Mouse (Mus musculus): ENCODE results near the gene Tor4a. TPM values are rescaled to one million over a fixed set of nuclear protein-coding genes. Genes with fewer than 3 reads are reported as not detected.

Tor4a gene
- total and polyA plus RNA-seq, 3 experiments, result 12.6 to 20.4 (median 15.3) TPM

GRCm38 (mm10) chr2:25151280-25151956 lies 45.3 kb downstream of the Tor4a start:
- no peak for DNase-seq (ENCODE audit: extremely low read depth)
- no peaks in the 10 kb centered on the region for H3K36me3 ChIP-seq (replicated peaks in 1 of 2; ENCODE audit: control insufficient read depth in 1 of 2, insufficient read depth in 1 of 2, low read length in 1 of 2)
- TF ChIP-seq ZNF384 (IDR thresholded peaks at IDR 0.05; ENCODE audit: low read depth, low read length) (0 out of 2 replicates have a peak, but pooled peaks have one; percentile 7), RAD21 (IDR thresholded peaks at IDR 0.05; ENCODE audit: low read depth, low read length) (no peak)
- H3K4me1 ChIP-seq (ENCODE audit: control insufficient read depth in 1 of 2, insufficient read depth in 2 of 2), result no peaks in the 10 kb centered on the region
- peaks cover 32% of the 10 kb centered on the region for H3K27me3 ChIP-seq (replicated peaks)
- H3K9ac ChIP-seq (ENCODE audit: insufficient read depth, low read depth), result no peak overlapping the region
- dilution Hi-C loops (cut with MboI; ENCODE audit: extremely low pct_ligation_motif_present, extremely low pct_unique_long_range_greater_than_20kb, low sequenced_read_pairs), result no loop called here
- no peak overlapping the region for H3K4me3 ChIP-seq (replicated peaks in 1 of 3; ENCODE audit: low read depth in 2 of 3, low read length in 2 of 3, poor library complexity in 1 of 3)
- in situ Hi-C loops (cut with MboI; ENCODE audit: low pct_ligation_motif_present, low pct_unique_long_range_greater_than_20kb, low sequenced_read_pairs), result no loop called here
- H3K4me2 ChIP-seq (ENCODE audit: insufficient read depth, low read depth, poor library complexity, severe bottlenecking), result no peak overlapping the region
- no peaks in the 10 kb centered on the region for H3K9me3 ChIP-seq (replicated peaks; ENCODE audit: low read length)
- no peaks in the 10 kb centered on the region for H3K79me2 ChIP-seq (replicated peaks; ENCODE audit: control insufficient read depth, extremely low read depth, insufficient read depth, poor library complexity, severe bottlenecking)
- H3K27ac ChIP-seq (ENCODE audit: insufficient read depth, low read depth), result no peak overlapping the region

- Histone ChIP-seq H3K9ac (ENCODE audit: insufficient read depth, low read depth) (no peak overlapping the region), H3K36me3 (replicated peaks in 1 of 2; ENCODE audit: control insufficient read depth in 1 of 2, insufficient read depth in 1 of 2, low read length in 1 of 2) (no peaks in the 10 kb centered on the region), H3K9me3 (replicated peaks; ENCODE audit: low read length) (no peaks in the 10 kb centered on the region), H3K4me1 (ENCODE audit: control insufficient read depth in 1 of 2, insufficient read depth in 2 of 2) (no peaks in the 10 kb centered on the region), H3K4me2 (ENCODE audit: insufficient read depth, low read depth, poor library complexity, severe bottlenecking) (no peak overlapping the region), H3K4me3 (replicated peaks in 1 of 3; ENCODE audit: low read depth in 2 of 3, low read length in 2 of 3, poor library complexity in 1 of 3) (no peak overlapping the region), H3K27ac (ENCODE audit: insufficient read depth, low read depth) (no peak overlapping the region), H3K79me2 (replicated peaks; ENCODE audit: control insufficient read depth, extremely low read depth, insufficient read depth, poor library complexity, severe bottlenecking) (no peaks in the 10 kb centered on the region), H3K27me3 (replicated peaks) (peaks cover 40% of the 10 kb centered on the region)
- dilution Hi-C loops (cut with MboI; ENCODE audit: extremely low pct_ligation_motif_present, extremely low pct_unique_long_range_greater_than_20kb, low sequenced_read_pairs), result no loop called here
- no peak for DNase-seq (ENCODE audit: extremely low read depth)
- TF ChIP-seq MXI1 (IDR thresholded peaks at IDR 0.05; ENCODE audit: low read depth, low read length) (no peak), NELFE (IDR thresholded peaks at IDR 0.05; ENCODE audit: low read depth, low read length) (no peak), TCF12 (IDR thresholded peaks at IDR 0.05; ENCODE audit: low read depth, low read length) (no peak), JUN (IDR thresholded peaks at IDR 0.05; ENCODE audit: insufficient read depth, low read depth, low read length) (no peak), JUND (conservative IDR thresholded peaks at IDR 0.05; ENCODE audit: low read depth, low read length) (no peak), ZC3H11A (IDR thresholded peaks at IDR 0.05; ENCODE audit: low read depth, low read length) (no peak), MAX (IDR thresholded peaks at IDR 0.05; ENCODE audit: low read length) (no peak), HCFC1 (IDR thresholded peaks at IDR 0.05; ENCODE audit: low read depth, low read length) (no peak), USF2 (conservative IDR thresholded peaks at IDR 0.05; ENCODE audit: low read depth, low read length) (no peak), ZKSCAN1 (IDR thresholded peaks at IDR 0.05; ENCODE audit: borderline replicate concordance, low read depth, low read length) (no peak), NRF1 (IDR thresholded peaks at IDR 0.05; ENCODE audit: low read depth, low read length) (no peak), KAT2A (IDR thresholded peaks at IDR 0.05; ENCODE audit: insufficient replicate concordance, low read length) (no peak), UBTF (IDR thresholded peaks at IDR 0.05; ENCODE audit: low read depth, low read length) (no peak), CHD1 (IDR thresholded peaks at IDR 0.05; ENCODE audit: low read depth, low read length) (no peak), SIN3A (IDR thresholded peaks at IDR 0.05; ENCODE audit: low read length) (no peak), ETS1 (conservative IDR thresholded peaks at IDR 0.05; ENCODE audit: low read depth, low read length) (no peak), RAD21 (IDR thresholded peaks at IDR 0.05; ENCODE audit: low read depth, low read length) (no peak), TBP (conservative IDR thresholded peaks at IDR 0.05; ENCODE audit: low read depth, low read length) (no peak), CHD2 (IDR thresholded peaks at IDR 0.05; ENCODE audit: low read length) (no peak)
- in situ Hi-C loops (cut with MboI; ENCODE audit: low pct_ligation_motif_present, low pct_unique_long_range_greater_than_20kb, low sequenced_read_pairs), result no loop called here
Observed at GRCm38 (mm10) chr2:25149643-25150042, 47.0 kb downstream of the Tor4a start.
